Mouse (Mus musculus) CH12.LX (cell line): Measurements from ENCODE around the gene Pofut1. TPM values are rescaled to one million over a fixed set of nuclear protein-coding genes. Genes with fewer than 3 reads are reported as not detected.
A peak's percentile ranks its signal among the peaks of the same experiment; 100 is the strongest.
"Not testable (repeated sequence)": the region's sequence is repeated elsewhere in the genome, so short reads cannot be mapped to it uniquely, and the experiment has no call there.

Source experiments
- DNase-seq: peaks from one replicate; pipeline ENCODE4 v3.0.0-alpha.2; 2013; ENCODE audit errors: extremely low read depth
- H3K27ac ChIP-seq: 2 replicates; pipeline ENCODE4 v1.5.1; 2012; ENCODE audit warnings: low read depth, mild to moderate bottlenecking, control low read depth, moderate library complexity; ENCODE audit not compliant: insufficient read depth
- H3K27me3 ChIP-seq: replicated peaks from 2 replicates; pipeline ENCODE3; 2012; ENCODE audit warnings: inconsistent platforms
- H3K36me3 ChIP-seq, 2 experiments: replicated peaks in 1 of 2; 2 replicates each; pipeline versions ENCODE3 to v1.6.1; 2012; ENCODE audit warnings: inconsistent platforms in 1 of 2, low read length in 1 of 2, mild to moderate bottlenecking in 1 of 2, mixed read lengths in 1 of 2, moderate library complexity in 1 of 2; ENCODE audit not compliant: control insufficient read depth in 1 of 2, insufficient read depth in 1 of 2
- H3K4me1 ChIP-seq, 2 experiments: 2 replicates each; pipeline ENCODE4 v1.6.1; 2012; ENCODE audit warnings: inconsistent platforms in 1 of 2, moderate library complexity in 1 of 2; ENCODE audit not compliant: insufficient read depth in 2 of 2, control insufficient read depth in 1 of 2
- H3K4me2 ChIP-seq: 2 replicates; pipeline ENCODE4 v1.6.1; 2012; ENCODE audit warnings: low read depth, mild to moderate bottlenecking, control low read depth; ENCODE audit not compliant: poor library complexity, insufficient read depth, severe bottlenecking
- H3K4me3 ChIP-seq, 3 experiments: fragments of 150-350 bp in 1 of 3; sonication (generic) in 1 of 3; replicated peaks in 1 of 3; 2 replicates each; pipeline versions ENCODE3 to v1.5.1; 2011 to 2012; ENCODE audit warnings: low read depth in 2 of 3, low read length in 2 of 3, mild to moderate bottlenecking in 2 of 3, moderate library complexity in 2 of 3, control low read depth in 1 of 3, improper control_type of control experiment in 1 of 3, inconsistent platforms in 1 of 3, mixed read lengths in 1 of 3; ENCODE audit not compliant: poor library complexity in 1 of 3
- H3K79me2 ChIP-seq: replicated peaks from 2 replicates; pipeline ENCODE4 v1.6.1; 2012; ENCODE audit warnings: mild to moderate bottlenecking, moderate library complexity; ENCODE audit not compliant: control insufficient read depth, poor library complexity, insufficient read depth, severe bottlenecking; ENCODE audit errors: extremely low read depth
- H3K9ac ChIP-seq: 2 replicates; pipeline ENCODE4 v1.6.1; 2012; ENCODE audit warnings: low read depth, mild to moderate bottlenecking, control low read depth, moderate library complexity; ENCODE audit not compliant: insufficient read depth
- H3K9me3 ChIP-seq: replicated peaks from 2 replicates; pipeline ENCODE3; 2012; ENCODE audit warnings: low read length, inconsistent platforms, mixed read lengths
- BHLHE40 ChIP-seq: IDR thresholded peaks from 2 replicates; pipeline ENCODE4 v1.6.1; 2011; ENCODE audit warnings: mild to moderate bottlenecking, low read depth, low read length, improper control_type of control experiment
- ETS1 ChIP-seq: conservative IDR thresholded peaks from 2 replicates; pipeline ENCODE4 v1.6.1; 2012; ENCODE audit warnings: low read depth, mild to moderate bottlenecking, inconsistent platforms, low read length, improper control_type of control experiment, moderate library complexity
- JUND ChIP-seq: conservative IDR thresholded peaks from 2 replicates; pipeline ENCODE4 v1.6.1; 2011; ENCODE audit warnings: low read depth, low read length, improper control_type of control experiment
- KAT2A ChIP-seq: IDR thresholded peaks from 2 replicates; pipeline ENCODE4 v1.6.1; 2012; ENCODE audit warnings: low read length, improper control_type of control experiment, inconsistent platforms; ENCODE audit not compliant: insufficient replicate concordance
- MEF2A ChIP-seq: IDR thresholded peaks from 2 replicates; pipeline ENCODE4 v1.6.1; 2014; ENCODE audit warnings: low read depth, mild to moderate bottlenecking, inconsistent platforms, low read length, improper control_type of control experiment, borderline replicate concordance
- MYC ChIP-seq: IDR thresholded peaks from 2 replicates; pipeline ENCODE4 v1.6.1; 2011; ENCODE audit warnings: low read depth, mild to moderate bottlenecking, improper control_type of control experiment, low read length
- SIN3A ChIP-seq: IDR thresholded peaks from 2 replicates; pipeline ENCODE4 v1.6.1; 2012; ENCODE audit warnings: low read length, improper control_type of control experiment, inconsistent platforms
- USF2 ChIP-seq: conservative IDR thresholded peaks from 2 replicates; pipeline ENCODE4 v1.6.1; 2011; ENCODE audit warnings: low read depth, low read length, improper control_type of control experiment
- ZC3H11A ChIP-seq: IDR thresholded peaks from 2 replicates; pipeline ENCODE4 v1.6.1; 2012; ENCODE audit warnings: low read depth, mild to moderate bottlenecking, inconsistent platforms, low read length, improper control_type of control experiment
- ZKSCAN1 ChIP-seq: IDR thresholded peaks from 2 replicates; pipeline ENCODE4 v1.6.1; 2012; ENCODE audit warnings: low read depth, inconsistent platforms, low read length, improper control_type of control experiment, borderline replicate concordance
- ZNF384 ChIP-seq: IDR thresholded peaks from 2 replicates; pipeline ENCODE4 v1.6.1; 2012; ENCODE audit warnings: low read depth, low read length, improper control_type of control experiment, inconsistent platforms
- dilution Hi-C: fragments of 300-500 bp; cut with MboI; formaldehyde crosslinking; loops from 2 replicates; pipeline ENCODE4 v1.14.3; 2020; ENCODE audit warnings: low sequenced_read_pairs; ENCODE audit not compliant: extremely low pct_unique_long_range_greater_than_20kb, extremely low pct_ligation_motif_present
- in situ Hi-C: fragments of 300-500 bp; cut with MboI; formaldehyde crosslinking; loops from 3 replicates; pipeline ENCODE4 v1.14.3; 2019; ENCODE audit warnings: low sequenced_read_pairs, low pct_ligation_motif_present, low pct_unique_long_range_greater_than_20kb, mixed read lengths
- polyA plus RNA-seq: library from polyadenylated mRNA; unstranded; fragments of >175 nt; gene quantifications from 2 replicates; pipeline ENCODE4 v1.2.1, GENCODE M21; 2012; ENCODE audit warnings: low read depth; ENCODE audit not compliant: insufficient read length
- total RNA-seq, 2 experiments: library from RNA; depleted of rRNA; stranded (reverse); fragments of 300-350 nt in 1 of 2; fragments of >200 nt in 1 of 2; gene quantifications; 2 replicates each; pipeline ENCODE4 v1.2.3; 2012 to 2014

Pofut1 gene
- total and polyA plus RNA-seq, 3 experiments = 15.0 to 25.6 (median 22.8) TPM

GRCm38 (mm10) chr2:153274919-153275247 lies 33.5 kb downstream of the Pofut1 start:
- H3K9ac ChIP-seq = no peak overlapping the region
- no peak overlapping the region for H3K4me2 ChIP-seq
- no peaks in the 10 kb centered on the region for H3K79me2 ChIP-seq
- in situ Hi-C loops = no loop called here
- no peaks in the 10 kb centered on the region for H3K36me3 ChIP-seq
- DNase-seq = no peak
- no peak overlapping the region for H3K4me3 ChIP-seq
- H3K4me1 ChIP-seq = peaks cover 16 to 57% of the 10 kb centered on the region in 2 experiments
- no peak for TF ChIP-seq ZC3H11A
- TF ChIP-seq BHLHE40 = no peak
- no peak for TF ChIP-seq JUND
- TF ChIP-seq SIN3A = no peak
- TF ChIP-seq ZKSCAN1 = no peak
- no peak for TF ChIP-seq ETS1
- TF ChIP-seq USF2 = no peak
- TF ChIP-seq MEF2A = no peak
- no peak for TF ChIP-seq MYC
- dilution Hi-C loops = no loop called here
- peaks cover 4% of the 10 kb centered on the region for H3K9me3 ChIP-seq
- no peak overlapping the region for H3K27ac ChIP-seq
- H3K27me3 ChIP-seq = no peaks in the 10 kb centered on the region

- dilution Hi-C loops, H3K36me3 ChIP-seq, DNase-seq, in situ Hi-C loops, H3K4me2 ChIP-seq, H3K9ac ChIP-seq, H3K9me3 ChIP-seq, H3K79me2 ChIP-seq, H3K4me3 ChIP-seq, H3K27me3 ChIP-seq, H3K27ac ChIP-seq: not testable (repeated sequence)
- TF ChIP-seq ZNF384 = 0 out of 2 replicates have a peak, but pooled peaks have one; percentile 9
- H3K4me1 ChIP-seq = peaks cover 15 to 56% of the 10 kb centered on the region in 2 experiments
Measured at GRCm38 (mm10) chr2:153275577-153275976, 34.2 kb downstream of the Pofut1 start.

- Histone ChIP-seq H3K4me1 (peaks cover 11 to 48% of the 10 kb centered on the region in 2 experiments), H3K27me3 (no peaks in the 10 kb centered on the region), H3K4me3 (no peak overlapping the region), H3K4me2 (no peak overlapping the region), H3K79me2 (no peaks in the 10 kb centered on the region)
- DNase-seq = no peak
- dilution Hi-C loops = no loop called here
- TF ChIP-seq KAT2A (no peak), ZNF384 (0 out of 2 replicates have a peak, but pooled peaks have one; percentile 23)
- TF ChIP-seq, all 38 proteins: peak for 1
- Histone ChIP-seq H3K27ac (no peak overlapping the region), H3K36me3 (no peaks in the 10 kb centered on the region), H3K9ac (no peak overlapping the region), H3K9me3 (peaks cover 4% of the 10 kb centered on the region)
- in situ Hi-C loops = no loop called here
Measured at GRCm38 (mm10) chr2:153276440-153276839, 35.1 kb downstream of the Pofut1 start.
